Mouse (Mus musculus): ENCODE data around the gene Atad5. TPM values are rescaled to one million over a fixed set of nuclear protein-coding genes. Genes with fewer than 3 reads are reported as not detected.

Gene Atad5
- polyA plus RNA-seq, 3 experiments from 2014 or later = 2.6 to 8.1 (median 3.1) TPM

DNA sequence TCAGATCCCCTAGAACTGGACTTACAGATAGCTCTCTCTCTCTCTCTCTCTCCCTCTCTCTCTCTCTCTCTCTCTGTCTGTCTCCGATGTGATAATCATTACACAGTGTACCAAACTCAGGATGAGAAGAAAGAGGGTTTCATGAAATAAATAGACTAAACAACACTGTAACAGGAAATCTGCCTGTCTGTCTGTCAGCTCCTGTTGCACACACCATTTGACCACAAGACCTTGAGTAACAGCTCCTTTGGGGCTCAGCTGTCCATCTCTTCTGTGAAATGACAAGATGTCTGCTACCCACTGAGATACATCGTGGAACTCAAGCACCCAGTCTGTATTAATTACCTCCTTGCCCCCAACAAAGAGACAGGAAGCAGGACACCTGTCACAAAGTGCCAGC lies 62.3 kb downstream of the Atad5 start:
- no peak for ATAC-seq

DNA sequence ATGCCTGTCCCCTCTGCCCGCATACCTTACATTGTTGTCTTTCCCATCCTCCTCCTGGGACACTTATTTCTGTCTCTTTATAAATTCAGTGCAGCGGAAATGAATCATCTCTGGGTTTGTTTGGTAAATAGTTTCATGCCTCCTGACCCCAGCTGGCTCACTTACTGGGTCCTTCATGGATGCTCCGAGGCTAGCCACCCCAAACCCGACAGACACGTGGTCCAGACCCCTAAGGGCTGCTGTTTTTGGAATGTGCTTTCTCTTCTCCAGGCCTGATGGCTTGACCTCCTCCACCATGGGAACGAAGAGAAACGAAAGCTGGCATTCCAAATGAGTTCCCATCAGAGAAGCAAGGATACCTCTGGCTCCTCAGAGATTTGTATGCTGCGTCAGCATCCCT lies 63.2 kb downstream of the Atad5 start:
- ATAC-seq = no peak

- ATAC-seq = peak; percentile 94
Measured at GRCm38 (mm10) chr11:80153857-80154495, 64.8 kb downstream of the Atad5 start, which contains the start of gene Adap2. Adap2 (plus strand) TSS chr11:80154105.

- ATAC-seq = no peak
Measured at GRCm38 (mm10) chr11:80154501-80154900, 65.3 kb downstream of the Atad5 start.

GRCm38 (mm10) chr11:80155541-80155940 lies 66.3 kb downstream of the Atad5 start:
- ATAC-seq = no peak

DNA sequence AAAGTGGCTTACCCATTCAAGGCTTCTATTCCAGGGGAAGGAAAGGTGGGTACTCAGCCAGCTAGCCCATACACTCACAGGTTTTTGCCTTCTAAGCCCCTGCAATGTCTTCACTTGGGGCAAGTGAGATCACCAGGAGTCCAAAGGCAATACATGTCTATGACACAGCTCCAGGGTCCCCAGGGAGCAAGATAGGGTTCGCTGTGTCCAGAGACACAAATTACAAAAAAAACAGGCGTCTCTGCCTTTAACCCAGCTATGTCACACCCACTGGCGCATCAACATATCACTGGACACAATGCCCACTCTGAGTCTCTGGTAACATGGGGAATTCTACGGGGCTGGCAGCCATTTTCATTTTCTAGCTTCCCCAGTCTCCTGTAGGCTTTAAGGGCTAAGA lies 66.8 kb downstream of the Atad5 start:
- no peak for ATAC-seq

- no peak for ATAC-seq
Measured at GRCm38 (mm10) chr11:80156841-80157240, 67.6 kb downstream of the Atad5 start.

GRCm38 (mm10) chr11:80159018-80159417 lies 69.8 kb downstream of the Atad5 start:
- no peak for ATAC-seq

DNA sequence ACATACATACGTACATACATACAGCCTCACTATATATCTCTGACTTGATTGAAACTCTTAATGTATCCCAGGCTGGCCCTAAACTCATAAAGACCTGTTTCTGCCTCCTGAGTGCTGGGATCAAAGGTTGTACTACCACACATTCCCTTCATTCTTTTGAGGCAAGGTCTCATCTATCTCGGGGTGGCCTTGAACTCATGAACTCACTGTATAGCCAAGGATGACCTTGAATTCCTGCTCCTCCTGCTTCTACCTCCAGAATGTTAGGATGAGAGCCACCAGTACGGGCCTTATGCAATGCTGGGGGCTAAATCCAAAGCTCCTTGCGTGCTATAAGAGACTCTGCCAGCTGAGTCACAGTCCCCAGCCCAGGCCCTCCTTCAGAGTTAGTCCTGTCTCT lies 71.8 kb downstream of the Atad5 start:
- ATAC-seq = no peak

GRCm38 (mm10) chr11:80163362-80164116 lies 74.3 kb downstream of the Atad5 start:
- ATAC-seq = no peak

- no peak for ATAC-seq
Measured at GRCm38 (mm10) chr11:80164224-80164623, 75.0 kb downstream of the Atad5 start.

GRCm38 (mm10) chr11:80168121-80168520 lies 78.9 kb downstream of the Atad5 start:
- no peak for ATAC-seq

DNA sequence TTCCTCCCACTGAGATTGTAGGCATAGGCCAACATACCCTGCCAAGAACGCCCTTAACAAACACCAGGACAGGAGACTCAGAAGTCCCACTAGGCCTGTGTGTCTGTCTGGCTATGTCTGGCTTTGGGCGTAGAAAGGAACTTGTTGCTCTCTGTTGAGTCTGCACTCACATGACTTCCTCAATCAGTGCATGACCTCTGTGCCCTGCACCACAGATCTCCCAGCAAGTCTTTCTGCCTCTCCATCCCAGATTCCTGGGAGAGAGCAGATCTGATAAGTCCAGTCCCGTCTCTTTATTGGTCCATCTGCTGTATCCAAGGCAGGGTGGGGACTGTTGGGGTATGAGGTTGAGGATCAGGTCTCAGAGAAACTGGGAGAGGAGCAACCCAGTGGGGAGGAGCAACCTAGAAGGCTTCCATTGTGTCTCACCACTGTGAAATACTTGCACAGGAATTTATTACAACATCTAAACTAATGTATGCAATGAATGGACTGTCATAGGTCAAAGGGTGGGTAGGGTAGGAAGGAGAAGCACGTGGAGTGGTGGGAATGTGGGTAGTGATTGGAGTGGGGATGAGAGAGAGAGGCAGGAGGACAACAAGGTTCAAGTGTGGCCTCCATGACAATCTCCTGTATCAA lies 79.5 kb downstream of the Atad5 start:
- no peak for ATAC-seq

GRCm38 (mm10) chr11:80169629-80170028 lies 80.4 kb downstream of the Atad5 start:
- ATAC-seq = no peak

- ATAC-seq = no peak
Measured at GRCm38 (mm10) chr11:80170351-80170750, 81.2 kb downstream of the Atad5 start.

- ATAC-seq = no peak
Measured at GRCm38 (mm10) chr11:80171884-80172283, 82.7 kb downstream of the Atad5 start.

GRCm38 (mm10) chr11:80173963-80174670 lies 84.9 kb downstream of the Atad5 start:
- ATAC-seq = no peak

DNA sequence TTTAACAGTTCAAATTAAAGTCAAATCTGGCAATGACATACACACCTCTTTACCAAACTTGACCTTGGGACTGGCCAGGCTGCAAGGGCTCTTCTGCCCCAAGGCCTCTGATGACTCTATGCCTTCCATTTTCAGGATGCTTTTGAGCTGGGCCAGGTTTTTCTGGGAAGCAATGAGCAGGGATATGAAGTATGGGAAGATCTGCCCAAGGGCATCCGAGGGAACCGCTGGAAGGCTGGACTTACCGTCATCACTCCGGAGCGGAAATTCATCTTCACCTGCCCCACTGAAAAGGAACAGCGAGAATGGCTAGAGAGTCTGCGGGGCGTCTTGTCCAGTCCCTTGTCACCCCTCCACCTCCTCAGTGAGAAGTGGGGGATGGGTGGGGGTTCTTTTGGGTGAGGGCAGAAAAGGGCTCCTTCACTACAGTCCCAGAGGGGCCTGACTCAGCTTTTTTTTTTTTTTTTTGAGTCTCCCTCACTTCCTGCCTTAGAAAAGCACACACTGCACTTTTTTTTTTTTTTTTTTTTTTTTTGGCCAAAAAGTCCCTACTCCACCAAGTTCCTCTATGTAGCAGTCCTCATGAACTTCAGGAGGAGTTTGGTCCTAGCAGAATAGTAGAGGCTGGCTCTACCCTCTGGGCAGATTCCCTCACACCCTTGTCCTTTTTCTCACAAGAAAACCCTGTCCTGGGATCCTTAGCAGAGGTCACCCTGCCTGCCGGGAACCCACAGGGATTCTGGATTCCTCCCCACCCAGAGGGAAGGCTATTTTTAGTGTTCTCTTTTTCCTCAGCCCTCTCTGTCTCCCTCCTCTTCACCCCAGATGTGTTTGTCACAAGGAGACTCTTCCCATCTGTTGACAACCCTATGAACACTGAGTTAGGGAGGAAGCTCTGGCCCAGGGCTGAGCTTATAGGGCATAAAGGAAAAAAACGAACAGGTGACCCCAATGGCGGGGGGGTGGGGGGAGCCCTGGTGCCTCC lies 88.0 kb downstream of the Atad5 start:
- ATAC-seq = no peak

DNA sequence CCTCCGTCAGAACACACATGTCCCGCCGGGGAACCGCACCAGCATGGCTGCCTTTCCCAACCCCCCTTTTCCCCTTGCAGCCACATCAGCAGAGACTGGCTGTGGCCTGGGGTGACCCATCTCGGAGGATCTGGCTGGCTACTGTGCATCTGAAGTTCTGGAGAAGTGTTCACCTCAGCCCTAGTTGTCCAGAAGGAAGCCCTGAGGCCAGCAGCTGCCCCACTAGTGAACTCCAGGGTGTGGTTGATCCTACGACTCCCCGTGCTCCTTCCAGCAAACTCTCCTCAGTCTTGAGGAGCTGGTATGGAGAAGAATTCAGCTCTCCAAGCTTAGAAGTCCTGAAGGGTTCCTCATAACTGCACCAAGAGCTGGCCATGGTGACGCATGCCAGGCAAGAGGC lies 89.1 kb downstream of the Atad5 start:
- ATAC-seq = no peak

- no peak for ATAC-seq
Measured at GRCm38 (mm10) chr11:80181021-80181749, 92.0 kb downstream of the Atad5 start.

DNA sequence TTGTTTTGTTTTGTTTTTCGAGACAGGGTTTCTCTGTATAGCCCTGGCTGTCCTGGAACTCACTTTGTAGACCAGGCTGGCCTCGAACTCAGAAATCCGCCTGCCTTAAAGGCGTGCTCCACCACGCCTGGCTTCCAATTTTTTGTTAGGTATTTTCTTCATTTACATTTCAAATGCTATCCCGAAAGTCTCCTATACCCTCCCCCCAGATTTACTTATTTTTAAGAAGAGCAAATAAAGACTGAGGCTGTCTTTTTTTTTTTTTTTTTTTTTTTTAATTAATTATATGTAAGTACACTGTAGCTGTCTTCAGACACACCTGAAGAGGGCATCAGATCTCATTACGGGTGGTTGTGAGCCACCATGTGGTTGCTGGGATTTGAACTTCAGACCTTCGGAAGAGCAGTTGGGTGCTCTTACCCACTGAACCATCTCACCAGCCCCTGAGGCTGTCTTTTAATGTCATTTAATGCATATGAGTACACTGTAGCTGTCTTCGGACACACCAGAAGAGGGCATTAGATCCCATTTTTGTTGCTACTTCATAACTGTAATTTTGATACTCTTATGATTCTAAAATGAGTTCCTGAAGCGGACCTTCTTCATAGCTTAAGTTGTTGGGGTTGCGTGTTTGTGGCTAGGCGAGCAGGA lies 94.0 kb downstream of the Atad5 start:
- ATAC-seq = peak; percentile 55
